Mouse (Mus musculus): ENCODE measurements at regions not wholly inside any gene's neighbourhood (a gene's known extent, or its start where the extent isn't known, plus 50 kb on each side); places are given as distances from the start of the nearest gene placed in this dataset.
A peak's percentile ranks its signal among the peaks of the same experiment; 100 is the strongest.

DNA sequence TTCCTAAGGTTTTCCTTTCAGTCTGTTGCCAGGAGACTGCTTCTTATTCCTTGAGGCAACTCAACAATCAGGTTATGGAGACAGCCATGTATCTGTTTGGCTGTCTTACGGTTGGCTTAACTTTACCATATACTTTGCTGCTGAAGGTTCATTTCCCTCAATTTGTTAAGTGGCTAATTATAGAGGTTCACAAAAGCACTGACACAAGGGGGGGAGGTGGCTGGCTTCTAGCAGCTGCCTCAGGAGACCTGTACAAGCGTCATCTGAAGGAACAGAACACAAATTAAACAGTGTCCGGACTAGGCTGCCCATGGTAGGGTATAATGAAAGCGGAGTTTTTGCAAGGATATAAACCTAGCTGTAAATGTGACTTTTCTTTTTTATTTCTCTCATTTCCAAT, 305.0 kb upstream of the Rnf219 start:
- no peak for DNase-seq (ENCODE audit: low spot score in 2 of 2)

- DNase-seq (ENCODE audit: low spot score in 2 of 2), result no peak
Observed at GRCm38 (mm10) chr14:104824926-104825325, 302.5 kb upstream of the Rnf219 start.

GRCm38 (mm10) chr14:104824224-104824623, 301.8 kb upstream of the Rnf219 start:
- DNase-seq (ENCODE audit: low spot score in 2 of 2), result no peak

- DNase-seq (ENCODE audit: low spot score in 2 of 2), result no peak
Observed at GRCm38 (mm10) chr14:104821903-104822573, 299.6 kb upstream of the Rnf219 start.

- DNase-seq (ENCODE audit: low spot score in 2 of 2), result no peak
Observed at GRCm38 (mm10) chr14:104819106-104819505, 296.7 kb upstream of the Rnf219 start.

- DNase-seq (ENCODE audit: low spot score in 2 of 2), result peak; percentile 23 to 71
Observed at GRCm38 (mm10) chr14:104813977-104814584, 291.6 kb upstream of the Rnf219 start.

- no peak for DNase-seq (ENCODE audit: low spot score in 2 of 2)
Observed at GRCm38 (mm10) chr14:104812006-104812405, 289.6 kb upstream of the Rnf219 start.

DNA sequence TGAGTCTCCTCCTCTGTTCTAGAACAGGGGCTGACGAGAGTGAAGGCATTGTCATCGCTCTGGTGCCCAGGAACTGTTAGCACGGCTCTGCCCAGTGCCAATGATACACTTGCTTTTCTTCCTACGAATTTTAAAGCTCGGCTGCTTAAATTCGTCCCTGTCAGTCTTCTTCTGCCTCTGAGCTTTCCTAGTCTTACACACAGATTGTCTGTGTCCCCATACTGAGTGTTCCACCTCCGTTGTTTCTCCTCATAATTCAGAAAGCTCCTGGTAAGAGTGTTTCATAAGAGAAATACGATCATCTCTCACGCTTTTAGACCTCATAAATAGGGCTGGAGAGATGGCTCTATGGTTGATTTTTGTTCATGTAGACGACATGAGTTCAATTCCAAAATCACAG, 282.9 kb upstream of the Rnf219 start:
- DNase-seq (ENCODE audit: low spot score in 2 of 2), result no peak

- no peak for DNase-seq (ENCODE audit: low spot score in 2 of 2)
Observed at GRCm38 (mm10) chr14:104796348-104796965, 274.0 kb upstream of the Rnf219 start.

DNA sequence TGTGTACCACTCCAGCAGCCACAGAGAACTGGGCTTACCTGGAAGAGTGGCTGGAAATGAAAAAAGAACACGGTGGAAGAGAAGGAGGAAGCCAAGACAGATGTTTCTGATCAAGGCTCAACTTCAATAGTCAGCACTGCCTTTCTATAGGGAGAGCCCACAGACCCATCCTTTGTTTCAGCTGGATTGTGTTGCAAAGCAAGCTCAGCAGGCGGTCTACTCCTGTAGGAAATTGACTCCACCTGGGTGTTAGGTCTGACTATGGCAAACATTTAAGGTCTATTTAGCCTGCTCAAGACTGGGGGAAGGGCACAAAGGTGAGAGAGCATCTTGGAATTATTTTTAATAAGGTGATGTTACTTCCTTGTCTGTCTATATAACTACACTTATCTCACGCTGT, 266.9 kb upstream of the Rnf219 start:
- DNase-seq (ENCODE audit: low spot score in 2 of 2), result no peak

DNA sequence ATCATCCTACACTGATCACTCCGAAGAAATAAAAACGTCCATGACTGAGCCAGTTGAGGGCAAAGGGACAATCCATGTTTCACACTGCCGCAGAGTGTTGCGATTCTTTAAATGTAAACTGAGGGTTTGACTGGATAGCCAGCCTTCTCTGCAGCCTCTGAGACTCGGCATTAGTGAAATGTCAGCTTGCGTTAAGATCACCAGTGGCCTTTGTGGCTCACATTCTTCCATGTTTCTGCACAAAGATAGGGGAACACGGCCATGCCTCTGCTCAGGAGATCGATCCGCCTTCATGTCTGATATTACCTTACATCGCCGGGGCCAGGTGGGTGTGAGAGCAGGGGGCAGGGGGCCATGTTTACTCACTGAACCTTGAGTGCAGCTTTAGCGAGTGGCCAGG, 262.6 kb upstream of the Rnf219 start:
- no peak for DNase-seq (ENCODE audit: low spot score in 2 of 2)

DNA sequence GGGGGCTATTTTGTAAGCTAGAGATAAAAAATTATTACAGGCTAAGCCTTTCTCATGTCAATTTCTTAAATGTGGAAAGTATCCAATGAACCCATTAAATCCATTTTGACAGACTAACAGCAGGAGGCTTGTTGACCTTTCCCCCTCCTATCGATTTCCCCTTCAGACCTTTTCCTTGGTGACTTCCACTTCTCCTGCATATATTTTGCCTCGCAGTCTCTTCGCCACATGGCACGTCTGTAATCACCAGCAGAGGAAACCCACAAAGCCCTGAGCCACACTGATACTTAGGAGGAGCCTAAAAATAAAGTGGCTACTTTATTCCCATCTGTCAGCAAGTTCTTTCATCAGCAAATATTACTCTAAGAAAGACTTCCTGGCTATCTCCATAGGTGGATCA, 247.5 kb upstream of the Rnf219 start:
- no peak for DNase-seq (ENCODE audit: low spot score in 2 of 2)

- no peak for DNase-seq (ENCODE audit: low spot score in 2 of 2)
Observed at GRCm38 (mm10) chr14:104734213-104734612, 211.8 kb upstream of the Rnf219 start.

DNA sequence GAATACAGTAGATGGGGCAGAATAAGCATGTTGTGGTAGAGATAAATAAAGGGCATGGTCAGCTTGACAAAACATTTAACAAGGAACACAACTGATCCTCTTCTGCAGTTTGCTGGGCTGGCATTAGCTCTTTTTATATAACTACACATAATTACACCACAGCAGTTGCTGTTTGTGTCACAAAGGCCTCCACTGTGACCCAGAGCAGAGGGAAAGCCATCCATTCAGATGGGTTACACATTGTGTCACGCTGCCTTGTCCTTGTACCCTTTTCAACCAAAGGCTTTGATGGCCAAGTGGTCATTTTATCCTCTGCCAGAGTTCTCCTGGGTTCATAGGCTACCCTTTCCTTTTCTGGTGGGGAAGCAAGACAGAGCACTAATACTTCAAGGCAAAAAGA, 209.6 kb upstream of the Rnf219 start:
- DNase-seq (ENCODE audit: low spot score in 2 of 2), result no peak

DNA sequence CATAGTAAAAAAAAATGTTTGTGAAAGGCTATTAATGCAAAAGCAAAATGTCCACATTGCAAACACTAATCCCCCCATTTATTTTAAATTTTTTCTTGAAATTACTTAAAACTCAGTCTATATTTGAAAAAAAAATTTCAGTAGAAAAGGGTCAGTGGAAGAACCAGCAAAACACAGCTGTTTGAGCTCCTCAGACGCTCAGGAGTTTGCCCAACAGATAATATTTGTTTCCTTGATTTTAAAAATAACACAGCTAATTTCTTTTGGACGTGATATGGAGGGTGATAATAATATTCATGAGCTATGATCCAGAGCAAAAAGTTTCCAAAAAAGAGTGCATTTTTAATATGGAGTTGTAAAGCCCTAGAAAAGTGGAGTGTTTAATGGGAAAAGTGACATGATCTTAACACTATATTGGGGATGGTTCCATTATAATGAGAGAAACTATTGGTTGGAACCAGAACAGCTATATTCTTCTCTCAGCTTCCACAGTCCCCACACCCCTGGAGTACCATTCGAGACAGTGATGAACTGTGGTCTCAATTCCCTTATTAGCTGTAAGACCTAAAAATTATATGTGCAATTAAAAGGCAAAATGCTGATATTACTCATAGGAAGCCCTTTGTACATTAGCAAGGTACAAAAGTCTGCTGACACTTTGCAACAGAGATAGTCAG, 209.0 kb upstream of the Rnf219 start:
- no peak for DNase-seq (ENCODE audit: low spot score in 2 of 2)

- DNase-seq (ENCODE audit: low spot score in 2 of 2), result peak; percentile 58 to 95
Observed at GRCm38 (mm10) chr14:104715651-104716050, 193.2 kb upstream of the Rnf219 start.

DNA sequence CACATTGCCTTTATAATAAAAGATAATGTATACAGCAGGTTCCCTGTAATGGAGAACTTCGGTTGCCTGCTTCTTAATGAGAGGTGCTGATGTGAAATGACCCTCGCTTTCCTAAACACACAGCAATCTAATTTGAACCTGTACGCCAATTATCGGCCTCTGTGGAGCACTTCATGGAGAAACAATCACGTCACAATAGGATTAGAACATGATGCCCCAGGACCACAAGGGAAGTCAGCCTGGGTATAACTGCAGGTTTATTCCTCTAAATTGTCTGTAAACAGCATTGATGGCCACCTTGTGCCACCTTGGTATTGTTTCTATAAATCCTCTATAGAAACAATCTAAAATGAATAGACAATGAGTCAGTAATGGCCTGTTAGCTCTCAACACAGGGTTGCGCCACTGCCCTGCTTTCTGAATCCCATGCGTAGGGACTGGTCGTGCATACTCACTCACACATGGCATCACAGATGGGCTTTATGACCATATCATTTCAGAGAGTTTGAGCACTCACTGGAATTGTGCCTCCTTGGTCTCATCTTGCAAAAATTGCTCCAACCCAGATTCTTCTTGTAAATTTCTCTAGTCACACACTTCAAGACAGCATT, 179.9 kb upstream of the Rnf219 start:
- no peak for DNase-seq (ENCODE audit: low spot score in 2 of 2)

DNA sequence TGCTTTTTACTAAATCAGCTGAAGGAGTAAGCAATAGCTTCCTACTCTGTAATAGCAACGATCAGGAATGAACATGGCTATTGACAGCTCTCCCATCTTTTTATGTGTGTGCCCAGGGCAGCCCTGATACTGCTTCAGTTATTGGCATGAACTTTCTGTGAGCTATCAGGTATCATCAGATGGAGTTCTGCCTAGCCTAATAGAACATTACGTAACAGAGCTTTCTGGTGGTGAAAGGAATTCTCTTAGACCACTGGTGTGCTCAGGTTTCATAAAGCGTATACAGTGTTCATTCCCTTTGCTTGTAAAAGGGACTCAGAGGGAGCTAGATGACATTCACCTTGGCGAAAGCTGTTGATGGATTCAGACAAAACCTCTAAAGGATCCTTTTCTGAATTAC, 176.5 kb upstream of the Rnf219 start:
- no peak for DNase-seq (ENCODE audit: low spot score in 2 of 2)

DNA sequence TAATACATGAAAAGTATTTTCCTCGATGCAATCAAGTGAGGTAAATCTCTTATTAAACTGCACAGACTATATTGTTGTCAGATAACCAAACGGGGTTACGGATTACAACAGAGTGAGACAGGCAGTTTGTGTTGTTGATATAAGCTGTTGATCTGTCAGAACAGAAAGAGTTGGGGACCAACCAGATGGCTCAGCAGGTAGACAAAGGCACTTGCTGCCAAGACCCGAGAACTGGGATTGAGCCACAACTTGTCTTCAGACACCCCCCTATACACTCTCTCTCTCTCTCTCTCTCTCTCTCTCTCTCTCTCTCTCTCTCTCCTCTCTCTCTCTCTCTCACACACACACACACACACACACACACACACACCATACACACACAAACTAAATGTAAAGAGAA, 172.7 kb upstream of the Rnf219 start:
- no peak for DNase-seq (ENCODE audit: low spot score in 2 of 2)

DNA sequence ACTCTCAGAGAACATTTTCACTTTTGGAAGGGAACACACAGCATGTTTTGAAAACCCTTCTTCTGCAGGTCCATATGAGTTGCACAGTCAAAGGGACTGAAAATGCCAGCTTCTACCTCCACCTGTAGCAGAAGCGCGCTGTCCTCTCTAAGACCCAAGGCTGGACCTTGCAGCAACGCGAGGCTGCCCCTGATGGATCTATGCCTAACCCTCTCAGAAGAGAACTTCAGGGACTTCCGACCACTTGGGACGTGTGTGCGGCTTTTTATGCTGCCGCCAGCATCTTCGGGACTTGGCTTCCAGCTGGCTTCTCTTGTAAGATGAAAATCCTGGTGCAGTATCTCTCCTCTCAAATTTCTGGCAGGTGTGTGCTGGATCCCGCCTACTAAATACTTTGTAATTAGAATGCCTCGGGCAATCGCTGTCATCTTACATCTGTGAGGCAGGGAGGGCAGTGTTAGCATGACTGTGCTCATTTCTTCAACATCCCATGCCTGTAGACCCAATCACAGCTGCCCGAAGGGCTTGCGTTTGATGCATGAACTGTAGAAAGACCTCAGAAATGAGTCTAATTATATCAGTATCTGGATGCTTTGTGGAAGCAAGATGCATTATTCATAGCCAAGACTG, 171.8 kb upstream of the Rnf219 start:
- no peak for DNase-seq (ENCODE audit: low spot score in 2 of 2)

DNA sequence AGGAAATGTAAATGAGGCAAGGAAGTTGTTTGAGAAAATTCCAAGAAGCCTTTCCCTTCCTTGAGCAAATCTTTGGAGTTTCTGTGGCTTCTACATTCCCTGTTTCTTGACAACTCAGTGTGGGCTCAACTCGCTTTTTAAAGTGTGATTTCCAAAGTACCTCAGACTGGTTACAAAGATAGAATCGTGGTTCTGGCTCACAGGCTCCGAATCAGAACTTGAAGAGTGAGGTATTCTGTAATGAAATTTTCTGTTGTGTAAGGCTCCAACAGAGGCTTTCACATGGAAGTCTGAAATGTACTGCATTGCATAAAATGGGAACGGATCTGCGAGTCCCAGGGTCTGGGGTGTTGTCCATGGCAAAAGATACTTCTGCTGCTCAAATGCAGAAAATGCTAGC, 170.2 kb upstream of the Rnf219 start:
- DNase-seq (ENCODE audit: low spot score in 2 of 2), result no peak

DNA sequence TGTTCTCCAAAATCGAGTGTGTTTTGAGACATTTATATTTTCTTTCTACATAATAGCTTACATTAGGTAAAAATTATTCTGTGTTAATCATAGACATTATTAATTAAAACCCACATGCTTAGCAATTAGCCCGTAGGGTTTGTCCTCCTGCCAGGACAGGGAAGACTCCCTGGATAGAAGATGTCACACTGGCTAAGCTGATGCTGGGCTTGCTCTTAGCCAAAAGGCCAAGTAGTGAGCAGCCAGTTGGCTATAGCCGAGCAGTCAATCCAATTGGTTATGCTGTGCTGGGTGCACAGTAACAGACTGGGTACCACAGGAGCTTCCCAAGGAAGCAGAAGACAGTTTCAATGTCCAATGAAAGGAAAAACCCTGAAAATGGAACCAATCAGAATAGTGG, 166.0 kb upstream of the Rnf219 start:
- DNase-seq (ENCODE audit: low spot score in 2 of 2), result no peak

Data from spleen, postnatal 10 days (tissue).